Mouse (Mus musculus) testis, adult 2 months (tissue): ENCODE measurements around the gene Cand2.

Experiments used
- CTCF ChIP-seq: fragments of 200-500 bp; IDR thresholded peaks from 2 replicates; pipeline ENCODE4 v1.5.1; 2012; ENCODE audit warnings: low read depth, mild to moderate bottlenecking, inconsistent platforms, low read length, moderate library complexity; ENCODE audit not compliant: control insufficient read depth, insufficient read depth, insufficient replicate concordance
- POLR2A ChIP-seq: fragments of 200-500 bp; IDR thresholded peaks from 2 replicates; pipeline ENCODE4 v1.6.1; 2012; ENCODE audit warnings: low read depth, mild to moderate bottlenecking, inconsistent platforms, low read length, moderate library complexity; ENCODE audit not compliant: control insufficient read depth

DNA sequence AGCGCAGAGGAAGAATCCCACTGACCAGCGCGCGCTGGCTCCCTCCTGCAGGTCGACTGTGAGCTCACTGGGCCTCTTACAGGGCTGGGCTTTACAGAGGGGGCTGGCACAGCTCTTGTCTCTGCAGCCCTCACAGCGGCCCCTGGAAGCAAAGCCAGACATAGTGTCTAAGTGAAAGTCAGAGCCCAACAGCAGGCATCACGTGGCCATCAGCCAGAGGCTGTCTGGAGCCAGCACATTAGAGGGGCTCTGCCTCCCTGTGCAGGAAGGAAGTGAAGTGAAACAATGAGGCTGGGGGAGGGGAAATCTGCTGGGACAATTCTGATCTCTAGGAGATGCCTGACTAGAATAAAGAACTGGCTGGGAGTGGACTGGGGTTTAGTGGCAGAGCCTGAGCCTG lies 10.2 kb upstream of the Cand2 start:
- TF ChIP-seq CTCF (no peak), POLR2A (no peak)
